Mouse (Mus musculus): ENCODE results near the gene Fgfr2. TPM values are rescaled to one million over a fixed set of nuclear protein-coding genes. Genes with fewer than 3 reads are reported as not detected.

Gene Fgfr2
- polyA plus RNA-seq, 1 experiment = 14.8 TPM

GRCm38 (mm10) chr7:130854684-130855292 lies 2268.4 kb downstream of the Fgfr2 start:
- no peaks in the 10 kb centered on the region for H3K4me1 ChIP-seq (ENCODE audit: control insufficient read depth, insufficient read depth, low read length)
- H3K27me3 ChIP-seq (replicated peaks; ENCODE audit: control insufficient read depth, insufficient read depth, low read length) = no peaks in the 10 kb centered on the region
- H3K4me3 ChIP-seq (ENCODE audit: insufficient read depth, low read depth, low read length) = no peak overlapping the region
- 85% methylated on average over 4 of the region's 4 CpGs for WGBS
- no peaks in the 10 kb centered on the region for H3K36me3 ChIP-seq (ENCODE audit: control insufficient read depth, insufficient read depth, low read length)
- no peak overlapping the region for H3K27ac ChIP-seq (ENCODE audit: insufficient read depth, low read depth, low read length)
- TF ChIP-seq POLR2A (IDR thresholded peaks at IDR 0.05; ENCODE audit: low read depth, low read length) = no peak
- TF ChIP-seq CTCF (conservative IDR thresholded peaks at IDR 0.05; ENCODE audit: insufficient read depth, insufficient read length, low read depth, low read length) = no peak
- no peak for DNase-seq

- WGBS = 89% methylated on average over 17 of the region's 17 CpGs
These were observed 2275.9 kb downstream of the Fgfr2 start for GRCm38 (mm10) chr7:130847164-130847718.

GRCm38 (mm10) chr7:130839380-130840100 lies 2283.6 kb downstream of the Fgfr2 start:
- WGBS = 91% methylated on average over 12 of the region's 12 CpGs
- Histone ChIP-seq H3K36me3 (ENCODE audit: control insufficient read depth, insufficient read depth, low read length) (no peaks in the 10 kb centered on the region), H3K4me3 (ENCODE audit: insufficient read depth, low read depth, low read length) (no peak overlapping the region), H3K27me3 (replicated peaks; ENCODE audit: control insufficient read depth, insufficient read depth, low read length) (no peaks in the 10 kb centered on the region), H3K27ac (ENCODE audit: insufficient read depth, low read depth, low read length) (no peak overlapping the region), H3K4me1 (ENCODE audit: control insufficient read depth, insufficient read depth, low read length) (peaks cover 32% of the 10 kb centered on the region)
- no peak for DNase-seq
- no peak for TF ChIP-seq CTCF (conservative IDR thresholded peaks at IDR 0.05; ENCODE audit: insufficient read depth, insufficient read length, low read depth, low read length)
- TF ChIP-seq POLR2A (IDR thresholded peaks at IDR 0.05; ENCODE audit: low read depth, low read length) = no peak

More at GRCm38 (mm10) chr7:130847164-130847718, 2275.9 kb downstream of the Fgfr2 start:
- H3K4me3 ChIP-seq (ENCODE audit: insufficient read depth, low read depth, low read length) = no peak overlapping the region
- H3K4me1 ChIP-seq (ENCODE audit: control insufficient read depth, insufficient read depth, low read length) = no peaks in the 10 kb centered on the region
- no peak overlapping the region for H3K27ac ChIP-seq (ENCODE audit: insufficient read depth, low read depth, low read length)
- TF ChIP-seq POLR2A (IDR thresholded peaks at IDR 0.05; ENCODE audit: low read depth, low read length) (no peak), CTCF (conservative IDR thresholded peaks at IDR 0.05; ENCODE audit: insufficient read depth, insufficient read length, low read depth, low read length) (no peak)
- H3K27me3 ChIP-seq (replicated peaks; ENCODE audit: control insufficient read depth, insufficient read depth, low read length) = no peaks in the 10 kb centered on the region
- DNase-seq = no peak
- no peaks in the 10 kb centered on the region for H3K36me3 ChIP-seq (ENCODE audit: control insufficient read depth, insufficient read depth, low read length)

GRCm38 (mm10) chr7:130838658-130839025 lies 2284.5 kb downstream of the Fgfr2 start:
- Histone ChIP-seq H3K27ac (ENCODE audit: insufficient read depth, low read depth, low read length) (peak overlapping the region; percentile 76), H3K36me3 (ENCODE audit: control insufficient read depth, insufficient read depth, low read length) (no peaks in the 10 kb centered on the region), H3K4me1 (ENCODE audit: control insufficient read depth, insufficient read depth, low read length) (peaks cover 33% of the 10 kb centered on the region), H3K4me3 (ENCODE audit: insufficient read depth, low read depth, low read length) (no peak overlapping the region), H3K27me3 (replicated peaks; ENCODE audit: control insufficient read depth, insufficient read depth, low read length) (no peaks in the 10 kb centered on the region)
- TF ChIP-seq POLR2A (IDR thresholded peaks at IDR 0.05; ENCODE audit: low read depth, low read length) (no peak), CTCF (conservative IDR thresholded peaks at IDR 0.05; ENCODE audit: insufficient read depth, insufficient read length, low read depth, low read length) (no peak)
- no peak for DNase-seq
- 50% methylated on average over 3 of the region's 3 CpGs for WGBS

- Histone ChIP-seq H3K27ac (ENCODE audit: insufficient read depth, low read depth, low read length) (peak overlapping the region; percentile 81), H3K27me3 (replicated peaks; ENCODE audit: control insufficient read depth, insufficient read depth, low read length) (no peaks in the 10 kb centered on the region), H3K4me3 (ENCODE audit: insufficient read depth, low read depth, low read length) (no peak overlapping the region), H3K4me1 (ENCODE audit: control insufficient read depth, insufficient read depth, low read length) (peaks cover 33% of the 10 kb centered on the region), H3K36me3 (ENCODE audit: control insufficient read depth, insufficient read depth, low read length) (no peaks in the 10 kb centered on the region)
- DNase-seq = peak; percentile 94
- no peak for TF ChIP-seq CTCF (conservative IDR thresholded peaks at IDR 0.05; ENCODE audit: insufficient read depth, insufficient read length, low read depth, low read length)
- no peak for TF ChIP-seq POLR2A (IDR thresholded peaks at IDR 0.05; ENCODE audit: low read depth, low read length)
- WGBS = 21% methylated on average over 12 of the region's 12 CpGs
These were observed 2285.1 kb downstream of the Fgfr2 start for GRCm38 (mm10) chr7:130837941-130838657.

- no peak overlapping the region for H3K4me3 ChIP-seq (ENCODE audit: insufficient read depth, low read depth, low read length)
- 55% methylated on average over 9 of the region's 9 CpGs for WGBS
- H3K4me1 ChIP-seq (ENCODE audit: control insufficient read depth, insufficient read depth, low read length) = peaks cover 33% of the 10 kb centered on the region
- no peaks in the 10 kb centered on the region for H3K27me3 ChIP-seq (replicated peaks; ENCODE audit: control insufficient read depth, insufficient read depth, low read length)
- no peaks in the 10 kb centered on the region for H3K36me3 ChIP-seq (ENCODE audit: control insufficient read depth, insufficient read depth, low read length)
- TF ChIP-seq CTCF (conservative IDR thresholded peaks at IDR 0.05; ENCODE audit: insufficient read depth, insufficient read length, low read depth, low read length) (no peak), POLR2A (IDR thresholded peaks at IDR 0.05; ENCODE audit: low read depth, low read length) (no peak)
- peak; percentile 65 for DNase-seq
- H3K27ac ChIP-seq (ENCODE audit: insufficient read depth, low read depth, low read length) = 0 out of 2 replicates have a peak overlapping the region, but pooled peaks have one; percentile 12
These were observed 2287.1 kb downstream of the Fgfr2 start for GRCm38 (mm10) chr7:130836066-130836465.

All from kidney, adult 2 months (tissue).